Mouse (Mus musculus): Measurements from ENCODE around the gene Itga6.

DNA sequence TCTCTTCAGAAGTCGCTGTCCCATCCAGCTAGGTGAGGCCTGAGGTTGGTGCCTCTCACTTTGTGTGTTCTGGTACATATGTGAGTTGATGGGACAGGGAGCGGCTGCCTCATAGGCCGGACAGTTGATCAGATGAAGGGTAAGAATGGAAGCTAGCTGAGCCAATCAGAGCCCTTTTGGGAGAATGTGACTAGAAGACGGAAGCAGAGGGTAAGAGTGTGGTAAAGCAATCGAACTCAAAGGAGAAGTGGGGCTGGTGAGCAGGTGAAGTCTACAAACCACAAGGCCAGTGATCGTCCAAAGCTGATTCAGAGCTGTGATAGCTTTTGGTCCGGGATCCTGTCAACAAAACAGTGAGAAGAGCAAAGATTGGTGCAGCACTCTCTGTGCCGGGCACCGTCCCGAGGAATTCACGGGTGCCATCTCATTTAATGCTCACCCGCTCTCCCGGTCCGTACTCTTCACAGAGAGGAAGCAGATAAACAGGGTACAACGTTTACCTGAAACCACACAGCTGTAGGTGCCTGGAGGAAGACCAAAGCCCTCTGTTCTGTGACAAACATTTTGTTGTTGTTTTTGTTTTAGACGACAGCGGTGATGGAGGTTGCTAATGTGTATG lies 9.8 kb upstream of the Itga6 start:
- TF ChIP-seq EP300 (IDR thresholded peaks at IDR 0.05; ENCODE audit: insufficient read depth, low read depth, low read length) (no peak), POLR2A (IDR thresholded peaks at IDR 0.05; ENCODE audit: insufficient read depth, low read depth, low read length) (no peak), CTCF (IDR thresholded peaks at IDR 0.05) (no peak)

Data from heart, adult 2 months (tissue).